Mouse (Mus musculus) lung, embryonic 16.5 days (tissue): ENCODE measurements around the gene Cep41. TPM values are rescaled to one million over a fixed set of nuclear protein-coding genes. Genes with fewer than 3 reads are reported as not detected.

Source experiments
- ATAC-seq: fragments of 200-750 bp; cut with Nextera tagmentation; 2 replicates; pipeline ENCODE4 v1.8.0; 2017; ENCODE audit warnings: low read depth, mild to moderate bottlenecking, moderate library complexity
- H3K27ac ChIP-seq: fragments of 300-500 bp; sonication (generic); 2 replicates; pipeline ENCODE4 v1.5.1; 2014; ENCODE audit warnings: mild to moderate bottlenecking, control low read depth, low read length
- H3K27me3 ChIP-seq: fragments of 300-500 bp; sonication (generic); 2 replicates; pipeline ENCODE4 v1.6.1; 2014; ENCODE audit warnings: low read depth, low read length, mixed read lengths; ENCODE audit not compliant: control insufficient read depth, insufficient read depth
- H3K36me3 ChIP-seq: fragments of 300-500 bp; sonication (generic); 2 replicates; pipeline ENCODE4 v1.6.1; 2014; ENCODE audit warnings: low read length; ENCODE audit not compliant: control insufficient read depth, insufficient read depth
- H3K4me1 ChIP-seq: fragments of 300-500 bp; sonication (generic); replicated peaks from 2 replicates; pipeline ENCODE4 v1.6.1; 2014; ENCODE audit warnings: low read length, mixed read lengths; ENCODE audit not compliant: control insufficient read depth, insufficient read depth
- H3K4me2 ChIP-seq: fragments of 300-500 bp; sonication (generic); 2 replicates; pipeline ENCODE4 v1.6.1; 2014; ENCODE audit warnings: low read depth, low read length, control low read depth
- H3K4me3 ChIP-seq: fragments of 300-500 bp; sonication (generic); 2 replicates; pipeline ENCODE4 v1.5.1; 2014; ENCODE audit warnings: mild to moderate bottlenecking, low read length, control low read depth
- H3K9ac ChIP-seq: fragments of 300-500 bp; sonication (generic); 2 replicates; pipeline ENCODE4 v1.6.1; 2014; ENCODE audit warnings: low read length, control low read depth
- H3K9me3 ChIP-seq: fragments of 300-500 bp; sonication (generic); 2 replicates; pipeline ENCODE4 v1.6.1; 2016; ENCODE audit warnings: low read length; ENCODE audit not compliant: control insufficient read depth
- WGBS: fragments of 180-500 bp; shearing (Covaris S2); extraction: QIAGEN DNeasy Blood & Tissue Kit; methylation state at CpG from one replicate; pipeline ENCODE4 v1.1.7; 2014; 5-methylcytosine and 5-hydroxymethylcytosine counted together
- polyA plus RNA-seq: library from polyadenylated mRNA; unstranded; fragments of >200 nt; fragmentation: Nextera tagmentation; extraction: Ambion mirVana; gene quantifications from 2 replicates; pipeline ENCODE4 v1.2.1, GENCODE M21; 2015

Gene Cep41
- 15.6 and 16.0 TPM in 2 replicates for polyA plus RNA-seq

DNA sequence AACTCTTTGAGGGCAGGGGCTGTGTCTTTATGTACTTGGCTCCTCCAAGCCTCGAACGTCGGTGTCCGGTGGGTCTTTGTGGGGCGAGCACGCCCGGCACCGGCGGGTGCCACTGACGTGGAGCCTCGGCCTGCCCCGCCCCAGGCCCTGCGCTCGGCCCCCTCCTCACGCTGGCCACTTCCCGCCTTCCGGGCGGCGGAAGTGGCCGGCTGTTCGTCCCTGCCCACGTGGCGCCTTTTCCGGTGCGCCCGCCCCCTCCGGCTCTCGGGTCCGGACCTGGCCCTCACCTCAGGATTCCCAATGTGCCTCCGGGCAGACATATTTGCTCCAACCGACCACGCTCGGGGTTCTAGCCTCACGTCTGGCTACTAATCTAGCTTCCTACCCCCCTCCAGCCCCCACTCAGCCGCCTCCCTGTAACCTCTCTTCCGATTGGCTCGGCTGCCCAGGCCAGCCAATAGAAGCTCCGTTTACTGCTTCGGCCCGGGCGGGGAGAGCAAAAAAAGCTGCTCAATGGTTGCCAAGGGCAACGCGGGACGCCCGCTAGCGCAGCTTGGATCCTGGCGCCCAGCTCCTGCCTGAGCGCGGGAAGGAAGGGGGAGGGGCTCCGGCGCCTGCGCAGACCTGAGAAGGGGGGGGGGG lies at the start of gene Cep41:
Cep41 (minus strand) TSS at position 400 of the 642 bp plus-strand sequence.
- Histone ChIP-seq H3K27ac (peak within 1 kb of the TSS; percentile 91), H3K4me3 (peak within 1 kb of the TSS; percentile 55), H3K9me3 (no peaks in the 10 kb centered on the region), H3K9ac (peak within 1 kb of the TSS; percentile 72), H3K36me3 (no peaks in the 10 kb centered on the region), H3K27me3 (no peaks in the 10 kb centered on the region), H3K4me2 (peak within 1 kb of the TSS; percentile 64), H3K4me1 (peaks cover 10% of the 10 kb centered on the region)
- peak; percentile 97 for ATAC-seq
- under 1% methylated on average over 51 of the region's 52 CpGs for WGBS

DNA sequence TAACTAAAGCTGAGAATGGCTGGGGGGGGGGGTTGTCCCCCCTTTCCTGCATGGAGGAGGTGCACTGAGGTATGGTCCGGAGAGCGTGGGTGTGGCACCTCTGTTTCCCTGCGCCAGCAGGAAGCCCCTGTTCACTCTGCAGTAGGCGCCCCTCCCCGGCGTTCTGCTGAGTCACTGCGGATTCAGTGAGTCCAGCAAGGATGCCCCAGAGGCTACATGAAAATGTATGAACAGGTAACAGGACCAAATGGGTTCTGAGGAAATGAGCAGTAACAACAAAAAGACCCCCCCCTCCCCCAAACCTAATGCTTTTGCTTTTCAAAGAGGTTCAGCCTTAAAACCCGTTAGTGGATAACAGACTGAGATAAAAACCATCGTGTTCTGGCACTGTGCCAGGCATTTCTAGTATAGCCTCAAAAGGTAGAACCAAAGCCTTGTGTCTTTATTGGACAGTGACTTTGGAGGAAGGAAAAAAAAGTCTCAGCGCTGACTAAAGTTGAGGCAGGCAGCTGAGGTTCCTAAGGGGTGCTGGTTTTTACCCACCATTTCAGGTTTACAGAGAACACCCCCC lies 45.7 kb upstream of the Cep41 start:
- Histone ChIP-seq H3K4me1 (no peaks in the 10 kb centered on the region), H3K36me3 (peaks cover 18% of the 10 kb centered on the region), H3K9ac (peak overlapping the region; percentile 61), H3K27me3 (no peaks in the 10 kb centered on the region), H3K9me3 (peaks cover 45% of the 10 kb centered on the region), H3K4me2 (peak overlapping the region; percentile 58), H3K4me3 (peak overlapping the region; percentile 57), H3K27ac (peak overlapping the region; percentile 5; the same call in 1 of the 2 replicates)
- ATAC-seq, result no peak
- 49% methylated on average over 10 of the region's 10 CpGs for WGBS

- peak overlapping the region; percentile 57 for H3K4me3 ChIP-seq
- H3K36me3 ChIP-seq, result peaks cover 13% of the 10 kb centered on the region
- peak overlapping the region; percentile 72 for H3K9ac ChIP-seq
- H3K4me2 ChIP-seq, result peak overlapping the region; percentile 58
- H3K9me3 ChIP-seq, result peaks cover 45% of the 10 kb centered on the region
- H3K27me3 ChIP-seq, result no peaks in the 10 kb centered on the region
- H3K4me1 ChIP-seq, result no peaks in the 10 kb centered on the region; the same call in none of the 2 replicates
- H3K27ac ChIP-seq, result peak overlapping the region; percentile 76
- no peak for ATAC-seq
- 52% methylated on average over 20 of the region's 20 CpGs for WGBS
These were observed 45.0 kb upstream of the Cep41 start for GRCm38 (mm10) chr6:30738464-30739006.

GRCm38 (mm10) chr6:30737548-30738463 lies 44.3 kb upstream of the Cep41 start:
- Histone ChIP-seq H3K4me1 (peaks cover 3% of the 10 kb centered on the region), H3K27ac (peak overlapping the region; percentile 76)

GRCm38 (mm10) chr6:30736864-30737547 lies 43.5 kb upstream of the Cep41 start:
- Histone ChIP-seq H3K27ac (peak overlapping the region; percentile 68), H3K9me3 (peaks cover 45% of the 10 kb centered on the region), H3K4me1 (peaks cover 3% of the 10 kb centered on the region), H3K4me2 (peak overlapping the region; percentile 58), H3K27me3 (no peaks in the 10 kb centered on the region), H3K36me3 (peaks cover 3% of the 10 kb centered on the region; the same call in 1 of the 2 replicates), H3K4me3 (peak overlapping the region; percentile 57), H3K9ac (peak overlapping the region; percentile 48)
- ATAC-seq, result peak; percentile 81
- WGBS, result 51% methylated on average over 29 of the region's 29 CpGs

More at GRCm38 (mm10) chr6:30737548-30738463, 44.3 kb upstream of the Cep41 start:
- Histone ChIP-seq H3K9ac (peak overlapping the region; percentile 72), H3K27me3 (no peaks in the 10 kb centered on the region), H3K4me3 (peak overlapping the region; percentile 57), H3K36me3 (peaks cover 9% of the 10 kb centered on the region), H3K4me2 (peak overlapping the region; percentile 58), H3K9me3 (peaks cover 45% of the 10 kb centered on the region)
- ATAC-seq, result peak; percentile 73
- WGBS, result 56% methylated on average over 63 of the region's 66 CpGs

- peaks cover 45% of the 10 kb centered on the region for H3K9me3 ChIP-seq
- H3K4me1 ChIP-seq, result peaks cover 3% of the 10 kb centered on the region
- no peaks in the 10 kb centered on the region; the same call in 1 of the 2 replicates for H3K36me3 ChIP-seq
- ATAC-seq, result peak; percentile 42
- no peaks in the 10 kb centered on the region for H3K27me3 ChIP-seq
- no peak overlapping the region for H3K9ac ChIP-seq
- H3K27ac ChIP-seq, result peak overlapping the region; percentile 72
- 0 out of 2 replicates have a peak overlapping the region, but pooled peaks have one; percentile 8 for H3K4me3 ChIP-seq
- WGBS, result 53% methylated on average over 13 of the region's 13 CpGs
- H3K4me2 ChIP-seq, result peak overlapping the region; percentile 58
These were observed 42.8 kb upstream of the Cep41 start for GRCm38 (mm10) chr6:30736372-30736762.

DNA sequence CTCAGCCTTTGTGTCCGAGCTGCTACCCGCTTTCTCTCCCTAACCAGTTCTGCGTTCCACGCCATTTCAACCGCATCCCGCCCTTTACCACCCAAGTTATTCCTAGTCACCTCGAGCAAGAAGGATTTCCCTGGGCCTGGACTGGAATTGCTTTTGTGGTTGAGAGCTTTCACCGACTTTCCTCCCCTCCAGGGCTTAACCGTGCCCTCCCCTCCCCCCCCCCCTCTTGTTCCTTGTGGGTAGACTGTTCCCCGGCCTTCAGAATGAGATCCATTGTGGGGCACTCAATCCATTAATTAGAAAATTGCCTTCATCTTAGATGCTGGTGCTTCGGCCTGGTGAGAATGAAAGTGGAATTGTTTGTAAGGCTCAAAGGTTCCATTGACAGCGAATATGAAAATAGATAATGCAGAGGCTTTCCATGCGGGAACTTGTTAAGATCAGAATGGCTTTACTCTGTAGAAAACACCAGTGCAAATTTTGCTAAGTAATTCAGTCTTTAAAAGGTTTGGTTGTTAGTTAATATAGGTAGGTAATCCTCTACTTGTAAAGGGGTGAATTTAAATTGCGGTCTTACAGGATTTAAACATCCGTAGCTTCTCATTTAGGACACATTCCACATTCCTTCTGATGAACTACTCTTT lies 42.3 kb upstream of the Cep41 start:
- Histone ChIP-seq H3K27me3 (no peaks in the 10 kb centered on the region), H3K4me1 (peaks cover 3% of the 10 kb centered on the region), H3K9me3 (peaks cover 45% of the 10 kb centered on the region), H3K4me3 (peak overlapping the region; percentile 5), H3K36me3 (no peaks in the 10 kb centered on the region; the same call in 1 of the 2 replicates), H3K4me2 (peak overlapping the region; percentile 58), H3K27ac (peak overlapping the region; percentile 72), H3K9ac (peak overlapping the region; percentile 62)
- no peak for ATAC-seq
- 50% methylated on average over 15 of the region's 15 CpGs for WGBS
